Mouse (Mus musculus): ENCODE measurements around the gene Osgin1.

DNA sequence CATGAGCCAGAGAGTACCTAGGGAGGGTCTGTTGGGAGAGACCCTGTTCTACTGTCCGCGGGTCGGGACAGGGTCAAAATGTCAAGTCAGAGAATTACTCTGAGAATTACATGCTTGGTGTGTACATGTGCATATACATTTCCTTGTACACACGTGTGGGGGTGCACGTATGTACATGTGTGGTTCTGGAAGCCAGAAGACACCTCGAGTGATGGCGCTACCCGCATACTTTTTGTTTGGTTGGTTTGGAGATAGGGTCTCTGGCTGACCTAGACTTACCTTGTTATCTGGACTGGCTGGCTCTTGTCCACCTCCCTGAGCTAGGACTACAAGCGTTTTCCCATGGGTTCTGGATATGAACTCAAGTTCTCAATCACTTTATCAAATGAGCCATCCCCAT lies 39.8 kb upstream of the Osgin1 start:
- TF ChIP-seq POLR2A (IDR thresholded peaks at IDR 0.05; ENCODE audit: insufficient read length, low read depth) (no peak), USF1 (IDR thresholded peaks at IDR 0.05; ENCODE audit: low read depth) (no peak), CEBPB (IDR thresholded peaks at IDR 0.05; ENCODE audit: insufficient read depth, poor library complexity, severe bottlenecking) (no peak)
